Mouse (Mus musculus) right cerebral cortex, postnatal 4 days (tissue): ENCODE results near the gene Hpf1.
A peak's percentile ranks its signal among the peaks of the same experiment; 100 is the strongest.

Source experiments
- DNase-seq: peaks from one replicate; pipeline ENCODE4 v3.0.0-alpha.2; 2022

Gene Hpf1

DNA sequence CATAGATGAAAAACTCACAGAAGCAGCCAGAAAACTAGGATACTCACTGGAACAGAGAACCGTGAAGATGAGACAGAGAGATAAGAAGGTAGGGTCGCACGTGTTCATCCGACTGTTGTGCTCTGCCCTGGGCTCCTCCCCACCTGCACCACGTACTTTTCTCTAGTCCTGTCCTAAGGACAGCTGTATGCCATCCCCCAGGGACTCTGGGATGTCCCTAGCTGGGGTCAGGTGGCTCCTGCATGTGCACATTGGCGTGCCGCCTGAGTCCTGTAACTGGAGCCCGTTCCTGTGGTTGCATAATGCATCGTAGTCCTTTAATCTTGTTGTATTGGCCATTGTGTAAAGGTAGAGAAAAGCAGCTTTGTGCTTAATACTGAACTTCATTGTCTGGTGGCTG, 9.9 kb downstream of the Hpf1 start:
- DNase-seq: no peak

DNA sequence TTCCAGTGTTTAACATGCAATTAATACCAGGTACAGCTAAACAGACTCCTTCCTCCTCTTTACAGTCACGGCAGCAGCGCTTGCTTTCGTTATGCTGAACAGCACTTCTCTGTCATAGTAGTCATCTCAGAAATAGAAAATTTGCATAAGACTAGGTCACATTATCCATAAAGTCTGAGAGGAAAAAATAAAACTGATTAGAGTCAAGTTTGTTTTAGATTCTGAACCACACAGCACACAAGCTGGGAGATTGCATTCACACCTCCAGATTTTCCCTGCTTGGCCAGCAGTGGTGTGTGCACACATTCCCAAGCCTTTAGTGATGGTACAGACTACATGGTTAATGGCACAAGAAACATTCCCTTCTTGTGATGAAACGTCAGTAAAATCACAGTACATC, 21.9 kb downstream of the Hpf1 start:
- DNase-seq: no peak

DNA sequence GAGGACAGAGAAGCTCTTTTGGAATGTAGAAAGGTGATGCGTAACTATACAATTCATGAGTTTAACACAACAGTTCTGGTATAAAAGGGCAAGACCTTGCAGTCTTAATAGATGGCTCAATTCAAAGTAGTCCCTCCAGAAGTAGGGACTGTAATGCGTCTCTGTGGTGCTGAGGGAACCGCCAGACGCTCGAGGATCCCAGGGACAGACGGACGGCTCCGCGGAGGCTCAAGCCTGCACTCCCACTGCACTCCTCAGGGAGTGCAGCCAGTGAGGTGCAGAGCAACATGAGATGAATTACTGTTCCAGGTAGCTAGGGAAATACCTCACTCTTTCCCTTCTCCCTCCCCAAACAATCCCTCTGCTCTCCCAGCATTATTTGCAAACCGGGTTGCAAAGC, 22.3 kb downstream of the Hpf1 start:
- no peak for DNase-seq

DNA sequence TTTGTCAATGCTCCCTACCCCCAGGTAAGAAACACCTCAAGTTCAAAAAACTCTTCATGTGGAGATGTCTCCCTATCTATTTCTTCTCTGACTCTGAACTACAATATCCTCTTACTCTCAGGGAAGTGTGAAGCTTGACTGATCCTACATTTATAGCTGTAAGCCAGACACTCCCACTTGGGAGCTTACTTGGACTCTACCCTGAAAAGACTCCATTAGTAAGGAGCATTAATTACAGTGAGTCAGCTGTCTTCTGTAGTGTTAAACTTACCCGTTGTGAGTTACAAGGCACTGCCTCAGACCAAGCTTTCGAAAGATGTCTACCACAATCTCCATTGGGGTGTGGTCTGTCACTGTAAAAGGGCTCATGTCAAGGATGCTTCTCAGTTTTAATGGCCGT, 28.9 kb downstream of the Hpf1 start:
- DNase-seq: no peak

DNA sequence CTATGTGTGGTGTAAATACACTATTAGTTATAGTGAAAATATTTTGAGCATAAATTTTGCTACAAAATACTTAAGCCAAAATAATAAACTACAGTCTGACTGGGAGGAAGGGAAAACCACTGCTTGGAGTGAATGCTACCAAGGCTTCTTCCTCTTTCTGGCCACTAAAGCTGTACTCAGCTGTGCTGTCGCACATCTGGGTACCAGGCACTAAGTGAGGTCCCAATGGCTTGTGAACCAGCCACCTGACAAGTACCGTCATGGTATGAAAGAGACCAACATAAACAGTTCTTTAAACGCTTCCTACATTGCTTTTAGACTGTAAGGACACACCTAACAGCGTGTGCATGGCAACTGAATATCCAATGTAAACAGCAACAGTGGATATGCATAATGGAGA, 30.0 kb downstream of the Hpf1 start:
- DNase-seq: no peak

DNA sequence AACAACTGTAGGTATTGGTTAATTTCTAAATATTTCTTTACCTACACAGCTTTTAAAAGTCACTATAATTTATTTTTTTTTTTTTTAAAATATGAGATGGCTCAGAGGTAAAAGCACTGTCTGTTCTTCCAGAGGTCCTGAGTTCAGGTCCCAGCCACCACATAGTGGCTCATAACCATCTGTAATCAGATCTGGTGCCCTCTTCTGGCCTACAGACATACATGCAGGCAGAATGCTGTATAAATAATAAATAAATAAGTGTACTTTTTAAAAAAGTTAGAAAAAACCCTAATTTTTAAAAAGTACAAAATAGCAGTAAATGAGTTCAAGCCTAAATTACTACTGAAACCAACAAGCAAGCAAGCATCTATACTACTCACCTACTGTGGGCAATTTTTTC, 43.4 kb downstream of the Hpf1 start:
- DNase-seq: no peak

DNA sequence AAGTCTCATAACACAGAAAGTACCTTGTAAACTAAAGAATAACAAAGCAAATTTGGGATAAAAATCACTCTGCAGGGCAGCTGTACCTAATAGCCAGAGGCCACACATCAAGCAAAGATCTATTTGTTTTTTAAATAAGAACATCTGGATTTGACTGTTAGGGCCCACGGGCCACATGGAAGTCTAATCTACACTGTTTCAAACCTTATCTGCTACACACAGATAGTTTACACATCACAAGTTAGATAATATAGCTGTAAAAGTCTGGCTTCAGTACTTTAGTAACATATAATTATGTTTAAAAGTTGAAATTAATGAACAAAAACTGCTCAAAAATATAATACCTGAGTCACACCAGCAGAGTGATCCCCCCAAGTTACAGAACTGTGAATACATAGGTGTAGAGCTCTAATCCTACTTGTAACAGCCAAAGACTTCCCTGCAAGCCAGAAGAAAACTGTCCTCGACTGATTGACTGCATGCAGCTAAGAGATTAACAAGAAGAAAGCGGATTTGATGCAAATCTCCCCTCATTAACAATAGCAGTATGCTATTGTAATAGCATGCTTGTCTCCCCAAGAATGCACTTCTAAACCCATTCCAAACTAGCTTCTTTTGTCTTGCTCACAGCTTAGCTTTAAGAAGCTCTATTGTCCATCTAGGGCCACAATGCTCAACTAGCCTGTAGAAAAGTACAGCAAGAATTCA, 48.7 kb downstream of the Hpf1 start:
- DNase-seq: no peak

DNA sequence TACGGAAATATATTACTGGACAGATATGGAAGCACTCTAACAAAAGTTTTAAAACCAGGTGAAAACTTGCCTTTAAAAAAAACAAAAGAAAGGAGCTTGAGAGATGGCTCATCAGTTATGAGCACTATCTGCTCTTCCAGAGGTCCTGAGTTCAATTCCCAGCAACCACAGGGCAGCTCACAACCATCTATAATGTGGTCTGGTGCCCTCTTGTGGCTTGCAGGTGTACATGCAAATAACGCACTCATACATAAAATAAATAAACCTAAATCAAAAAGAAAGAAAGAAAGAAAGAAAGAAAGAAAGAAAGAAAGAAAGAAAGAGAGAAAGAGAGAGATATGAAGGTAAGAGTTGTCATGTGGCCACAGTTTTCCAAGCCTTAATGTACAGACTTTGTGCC, 52.6 kb downstream of the Hpf1 start:
- DNase-seq: no peak

DNA sequence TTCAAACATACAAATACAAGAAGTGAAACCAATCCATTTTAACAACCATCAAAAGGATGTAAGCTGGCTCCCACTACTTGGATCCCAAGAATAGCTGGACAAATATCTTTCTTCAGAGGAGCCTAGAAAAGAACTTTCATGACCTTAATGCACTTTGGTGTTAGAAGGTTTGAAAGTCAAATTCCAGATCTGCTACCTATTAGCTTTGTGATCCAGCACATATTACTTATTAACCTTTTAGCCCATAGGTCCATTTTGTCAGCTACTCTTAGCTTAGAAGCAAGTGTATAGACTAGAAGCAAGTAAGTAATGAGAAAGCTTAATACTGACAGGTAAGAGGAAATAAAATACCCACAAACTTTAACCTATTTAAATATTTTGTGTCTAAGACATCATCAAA, 57.3 kb downstream of the Hpf1 start:
- DNase-seq: no peak

DNA sequence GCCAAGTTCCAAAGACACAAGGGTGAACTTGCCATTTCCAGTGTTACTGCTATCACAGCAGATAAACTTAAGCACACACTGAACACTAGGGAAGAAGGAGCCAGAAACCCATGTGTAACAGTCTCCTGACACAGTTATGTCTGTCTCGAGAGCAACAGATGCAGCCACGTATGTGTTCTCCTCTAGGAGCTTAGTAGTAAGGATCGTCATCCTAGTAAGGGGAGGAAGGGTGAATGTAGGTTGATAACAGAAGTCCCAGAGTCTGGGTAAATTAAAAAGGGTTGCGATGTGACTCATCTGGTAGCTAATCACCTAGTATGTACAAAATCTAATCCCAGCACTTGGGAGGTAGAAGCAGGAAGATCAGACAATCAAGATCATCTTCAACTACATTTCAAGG, 59.6 kb downstream of the Hpf1 start:
- DNase-seq: no peak

DNA sequence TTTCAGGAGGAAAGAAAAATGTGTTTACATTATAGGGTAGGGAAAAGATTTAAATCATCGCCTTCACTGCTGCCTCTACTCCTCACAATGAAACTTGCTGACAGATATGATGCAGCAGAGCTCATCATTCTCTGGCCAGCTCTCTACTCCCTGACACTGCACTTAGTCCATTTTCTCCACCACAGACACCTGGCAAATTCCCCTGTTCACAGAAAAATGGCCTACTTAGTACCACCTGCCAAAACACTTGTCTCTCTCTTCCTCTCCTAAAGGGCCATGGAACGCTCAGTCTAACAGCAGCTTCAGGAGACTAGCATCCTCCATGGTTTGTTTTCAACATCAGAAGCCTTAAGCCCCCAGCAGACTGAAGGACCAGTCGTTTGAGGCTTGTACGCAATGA, 61.1 kb downstream of the Hpf1 start:
- no peak for DNase-seq

DNA sequence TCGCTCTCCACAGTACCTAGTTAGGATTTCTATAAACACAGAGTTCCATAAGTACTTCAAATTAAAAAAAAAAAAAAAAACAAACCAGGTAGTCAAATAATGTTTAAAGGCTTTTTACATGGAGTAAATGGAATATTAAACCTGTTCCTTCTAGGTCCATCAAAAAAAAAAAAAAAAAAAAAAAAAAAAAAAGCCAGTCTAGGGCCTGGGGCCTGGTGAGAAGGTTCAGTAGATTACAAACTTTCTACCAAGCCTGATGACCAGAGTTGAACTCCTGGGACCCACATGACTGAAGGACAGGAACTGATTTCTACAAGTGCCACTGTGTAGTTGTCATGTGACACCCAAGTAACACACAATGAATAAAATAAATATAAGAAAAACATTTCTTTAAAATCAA, 61.5 kb downstream of the Hpf1 start:
- DNase-seq: no peak

DNA sequence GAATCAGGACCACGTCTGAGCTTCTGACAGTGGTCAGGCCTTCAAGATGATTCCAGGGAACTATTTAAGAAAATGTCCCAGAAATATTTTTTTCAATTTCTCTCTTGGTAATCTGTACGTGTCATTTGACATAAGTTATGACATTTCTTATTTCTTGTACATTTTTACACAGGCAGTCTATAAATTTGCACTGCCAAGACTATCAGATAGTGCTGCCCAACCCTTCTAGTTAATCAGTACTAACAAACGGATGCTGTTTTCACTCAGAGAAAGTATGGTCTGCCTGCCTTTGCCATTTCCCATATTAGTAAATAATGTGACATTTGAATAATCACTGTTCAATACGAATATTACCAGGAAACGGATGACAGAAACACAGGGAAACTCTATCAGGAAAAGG, 62.6 kb downstream of the Hpf1 start:
- no peak for DNase-seq

DNA sequence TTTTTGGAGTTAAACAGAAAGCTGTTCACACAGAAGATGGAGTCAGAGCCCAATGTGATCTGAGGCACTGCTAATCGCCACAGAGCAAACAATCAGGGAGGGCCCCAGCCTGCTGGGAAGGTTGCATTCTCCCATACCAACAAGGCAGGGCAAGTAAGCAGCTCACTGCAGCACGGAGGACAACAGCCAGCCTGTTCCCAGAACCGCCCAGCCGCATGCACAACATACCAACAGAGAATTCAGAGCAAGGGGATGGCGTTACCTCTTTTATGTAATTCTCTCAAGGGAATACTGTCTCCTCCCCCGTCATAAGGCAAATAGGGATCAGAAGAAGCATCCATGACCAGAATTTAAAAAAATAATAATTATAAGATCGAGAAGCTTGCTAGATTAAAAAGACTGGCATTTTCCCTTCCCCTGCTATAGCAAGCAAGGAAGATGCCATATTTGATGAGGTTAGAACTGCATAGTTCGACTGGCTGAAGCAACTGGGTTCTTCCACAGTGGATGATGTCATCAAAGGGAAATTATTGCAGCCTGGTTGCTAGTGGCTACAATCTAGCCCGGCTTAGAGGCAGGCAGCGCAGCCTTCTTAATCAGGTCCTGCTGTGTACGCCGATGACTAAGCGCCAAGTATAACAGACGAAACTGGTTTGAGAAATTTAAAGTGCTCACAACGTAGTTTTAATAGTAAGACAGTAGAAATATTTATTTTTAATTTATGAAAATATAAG, 64.2 kb downstream of the Hpf1 start:
- DNase-seq: peak; percentile 56

DNA sequence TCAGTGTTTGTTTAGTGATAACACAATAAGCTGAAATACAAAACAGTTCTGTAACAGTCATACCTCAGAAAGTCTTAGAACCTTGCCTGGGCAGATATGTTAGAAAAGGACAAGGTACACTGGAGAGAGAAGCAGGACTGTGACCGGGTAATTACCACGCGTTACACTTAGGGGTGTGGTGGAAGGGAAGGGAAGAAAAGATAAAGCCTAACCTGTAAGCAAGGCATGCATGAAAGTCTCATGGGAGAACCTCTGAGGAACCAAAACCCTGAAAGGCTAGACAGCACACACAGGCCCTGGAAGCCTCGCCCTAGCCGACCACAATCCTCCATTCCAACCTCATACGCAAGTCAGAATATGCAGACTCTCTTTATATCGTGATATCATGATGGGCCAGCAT, 66.6 kb downstream of the Hpf1 start:
- DNase-seq: no peak
